Mouse (Mus musculus): ENCODE data around the gene A530064D06Rik. TPM values are rescaled to one million over a fixed set of nuclear protein-coding genes. Genes with fewer than 3 reads are reported as not detected.

The A530064D06Rik gene
- polyA plus RNA-seq, 1 experiment from 2014 or later = not detected

DNA sequence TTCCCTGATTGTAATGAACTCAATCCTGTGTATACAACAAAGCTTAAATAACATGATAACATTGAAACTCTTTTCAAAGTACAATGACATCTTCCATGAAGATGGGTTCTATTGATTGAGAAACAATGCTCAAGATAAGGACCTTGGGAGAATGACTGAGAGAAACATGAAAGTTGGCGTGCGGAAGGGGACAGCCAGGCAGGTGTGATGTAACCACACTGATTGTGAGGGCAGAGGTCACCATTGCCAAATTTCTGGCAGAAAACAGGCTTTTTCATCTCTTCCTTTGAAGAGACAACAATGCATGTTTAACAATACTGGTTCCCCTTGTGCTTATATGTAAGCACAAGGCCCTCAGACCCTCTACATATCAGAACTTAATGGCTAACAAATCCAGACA lies 34.3 kb downstream of the A530064D06Rik start:
- Histone ChIP-seq H3K4me1 (ENCODE audit: control insufficient read depth, insufficient read depth, low read depth, low read length) (no peaks in the 10 kb centered on the region), H3K27ac (ENCODE audit: low read depth, low read length) (no peak overlapping the region), H3K9ac (ENCODE audit: low read depth, low read length) (no peak overlapping the region), H3K27me3 (replicated peaks; ENCODE audit: control insufficient read depth, insufficient read depth, low read length) (no peaks in the 10 kb centered on the region), H3K4me3 (ENCODE audit: low read length) (no peak overlapping the region), H3K36me3 (ENCODE audit: control insufficient read depth, insufficient read depth, low read length) (no peaks in the 10 kb centered on the region), H3K9me3 (ENCODE audit: control insufficient read depth, low read length) (no peaks in the 10 kb centered on the region), H3K4me2 (ENCODE audit: low read length) (no peak overlapping the region)
- WGBS = 88% methylated on average over 2 of the region's 2 CpGs
- no peak for ATAC-seq

DNA sequence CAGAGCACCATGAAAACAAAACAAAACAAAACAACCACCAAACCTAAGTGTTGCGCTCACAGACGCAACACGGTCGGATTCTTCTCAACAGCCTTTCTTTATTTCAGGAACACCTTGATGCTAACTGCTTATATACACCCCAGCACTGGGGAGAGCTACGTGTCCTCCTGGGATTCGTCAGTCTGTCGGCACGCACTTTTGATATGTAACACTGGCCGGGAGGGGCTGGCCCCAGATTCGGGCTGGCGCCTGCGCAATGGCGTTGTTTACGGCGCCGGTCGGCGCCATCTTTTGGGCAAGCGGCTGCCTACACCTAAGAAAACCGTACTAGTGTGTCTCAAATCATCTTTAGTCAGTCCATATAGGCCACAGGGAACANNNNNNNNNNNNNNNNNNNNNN lies 46.6 kb downstream of the A530064D06Rik start:
- H3K4me1 ChIP-seq (ENCODE audit: control insufficient read depth, insufficient read depth, low read depth, low read length) = no peaks in the 10 kb centered on the region
- H3K4me3 ChIP-seq (ENCODE audit: low read length) = no peak overlapping the region
- H3K4me2 ChIP-seq (ENCODE audit: low read length) = no peak overlapping the region
- no peaks in the 10 kb centered on the region for H3K27me3 ChIP-seq (replicated peaks; ENCODE audit: control insufficient read depth, insufficient read depth, low read length)
- H3K9me3 ChIP-seq (ENCODE audit: control insufficient read depth, low read length) = no peaks in the 10 kb centered on the region
- H3K27ac ChIP-seq (ENCODE audit: low read depth, low read length) = no peak overlapping the region
- no peak overlapping the region for H3K9ac ChIP-seq (ENCODE audit: low read depth, low read length)
- WGBS = 95% methylated on average over 20 of the region's 20 CpGs
- no peak for ATAC-seq
- H3K36me3 ChIP-seq (ENCODE audit: control insufficient read depth, insufficient read depth, low read length) = no peaks in the 10 kb centered on the region

DNA sequence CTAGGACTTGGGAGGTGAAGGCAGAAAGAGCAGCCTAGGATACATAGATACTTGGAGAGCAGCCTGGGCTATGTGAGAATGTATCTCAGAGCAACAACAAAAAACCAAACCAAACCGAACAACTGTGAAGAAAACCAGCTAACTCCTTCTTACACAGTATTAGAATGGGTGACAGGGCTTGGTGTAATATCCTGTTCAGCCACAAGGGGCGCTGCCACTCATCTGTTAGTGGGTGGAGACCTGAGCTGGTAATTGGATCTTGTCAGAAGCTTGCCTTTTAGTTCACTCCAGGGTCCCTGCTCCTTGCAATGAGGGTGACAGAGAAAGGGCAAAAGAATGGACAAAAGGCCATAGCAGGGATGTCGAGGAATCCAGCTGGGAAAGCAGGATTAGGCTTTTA lies 47.4 kb downstream of the A530064D06Rik start:
- Histone ChIP-seq H3K27ac (ENCODE audit: low read depth, low read length) (no peak overlapping the region), H3K4me3 (ENCODE audit: low read length) (no peak overlapping the region), H3K27me3 (replicated peaks; ENCODE audit: control insufficient read depth, insufficient read depth, low read length) (no peaks in the 10 kb centered on the region), H3K9ac (ENCODE audit: low read depth, low read length) (no peak overlapping the region), H3K4me1 (ENCODE audit: control insufficient read depth, insufficient read depth, low read depth, low read length) (no peaks in the 10 kb centered on the region), H3K9me3 (ENCODE audit: control insufficient read depth, low read length) (no peaks in the 10 kb centered on the region), H3K4me2 (ENCODE audit: low read length) (no peak overlapping the region), H3K36me3 (ENCODE audit: control insufficient read depth, insufficient read depth, low read length) (no peaks in the 10 kb centered on the region)
- WGBS = 22% methylated on average over 3 of the region's 3 CpGs
- peak; percentile 42; the same call in 1 of the 2 replicates for ATAC-seq

DNA sequence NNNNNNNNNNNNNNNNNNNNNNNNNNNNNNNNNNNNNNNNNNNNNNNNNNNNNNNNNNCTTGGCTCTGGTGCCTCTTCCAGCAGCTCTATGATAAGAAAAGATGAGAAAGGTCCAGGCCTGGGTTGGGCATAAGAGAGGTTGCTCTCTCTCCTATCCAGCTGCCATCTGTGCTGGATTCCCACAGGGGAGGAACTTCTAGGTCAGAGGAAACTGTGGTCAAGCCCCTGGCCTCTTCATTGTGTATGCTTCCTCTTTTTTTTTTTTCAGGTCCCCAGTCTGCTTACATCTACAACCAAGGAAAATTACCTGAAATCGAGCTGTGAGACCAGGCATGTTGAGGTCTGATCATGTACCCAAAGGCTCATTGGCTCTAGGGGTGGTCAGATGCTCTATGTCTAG lies 48.5 kb downstream of the A530064D06Rik start:
- WGBS = 63% methylated on average over 1 of the region's 1 CpGs
- ATAC-seq = no peak
- Histone ChIP-seq H3K4me2 (ENCODE audit: low read length) (no peak overlapping the region), H3K27me3 (replicated peaks; ENCODE audit: control insufficient read depth, insufficient read depth, low read length) (no peaks in the 10 kb centered on the region), H3K9me3 (ENCODE audit: control insufficient read depth, low read length) (no peaks in the 10 kb centered on the region), H3K36me3 (ENCODE audit: control insufficient read depth, insufficient read depth, low read length) (no peaks in the 10 kb centered on the region), H3K27ac (ENCODE audit: low read depth, low read length) (no peak overlapping the region), H3K4me1 (ENCODE audit: control insufficient read depth, insufficient read depth, low read depth, low read length) (no peaks in the 10 kb centered on the region), H3K4me3 (ENCODE audit: low read length) (no peak overlapping the region), H3K9ac (ENCODE audit: low read depth, low read length) (no peak overlapping the region)

DNA sequence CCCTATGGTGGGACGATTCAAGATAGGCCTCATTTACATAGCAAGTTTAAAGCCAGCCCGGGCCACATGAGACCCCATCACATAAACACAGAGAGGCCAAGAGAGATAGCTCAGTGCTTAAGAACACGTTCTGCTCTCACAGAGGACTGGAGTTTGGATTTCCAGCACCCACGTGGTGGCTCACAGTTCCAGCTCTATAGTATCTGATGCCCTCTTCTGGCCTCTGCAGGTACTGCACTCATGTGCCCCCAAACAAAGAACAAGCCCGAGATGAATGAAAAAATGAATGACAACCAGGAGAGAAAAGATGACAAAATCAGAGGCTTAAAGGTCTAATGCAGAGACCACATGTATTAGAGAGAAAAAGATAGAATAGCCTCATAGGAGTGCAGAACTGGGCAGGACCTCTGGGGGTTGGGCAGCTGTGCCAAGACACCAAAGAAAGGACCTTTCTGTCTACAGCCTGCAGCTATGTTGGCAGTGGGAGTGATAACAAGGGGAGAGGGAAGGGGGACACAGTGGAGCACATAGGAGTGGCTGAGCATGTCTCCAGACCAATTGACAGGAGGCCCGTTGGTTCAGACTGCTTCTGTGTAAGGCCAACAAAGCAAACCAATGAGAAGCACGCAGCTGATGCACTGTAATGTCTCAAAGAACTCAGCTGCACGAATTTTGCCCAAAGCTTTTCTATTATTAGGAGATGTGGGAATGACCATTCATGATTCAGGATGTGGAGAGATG lies 56.4 kb downstream of the A530064D06Rik start:
- no peak overlapping the region for H3K27ac ChIP-seq (ENCODE audit: low read depth, low read length)
- H3K4me3 ChIP-seq (ENCODE audit: low read length) = no peak overlapping the region
- H3K36me3 ChIP-seq (ENCODE audit: control insufficient read depth, insufficient read depth, low read length) = no peaks in the 10 kb centered on the region
- H3K9ac ChIP-seq (ENCODE audit: low read depth, low read length) = no peak overlapping the region
- H3K27me3 ChIP-seq (replicated peaks; ENCODE audit: control insufficient read depth, insufficient read depth, low read length) = no peaks in the 10 kb centered on the region
- WGBS = 48% methylated on average over 8 of the region's 8 CpGs
- H3K4me2 ChIP-seq (ENCODE audit: low read length) = no peak overlapping the region
- no peak for ATAC-seq
- H3K9me3 ChIP-seq (ENCODE audit: control insufficient read depth, low read length) = no peaks in the 10 kb centered on the region
- no peaks in the 10 kb centered on the region for H3K4me1 ChIP-seq (ENCODE audit: control insufficient read depth, insufficient read depth, low read depth, low read length)

DNA sequence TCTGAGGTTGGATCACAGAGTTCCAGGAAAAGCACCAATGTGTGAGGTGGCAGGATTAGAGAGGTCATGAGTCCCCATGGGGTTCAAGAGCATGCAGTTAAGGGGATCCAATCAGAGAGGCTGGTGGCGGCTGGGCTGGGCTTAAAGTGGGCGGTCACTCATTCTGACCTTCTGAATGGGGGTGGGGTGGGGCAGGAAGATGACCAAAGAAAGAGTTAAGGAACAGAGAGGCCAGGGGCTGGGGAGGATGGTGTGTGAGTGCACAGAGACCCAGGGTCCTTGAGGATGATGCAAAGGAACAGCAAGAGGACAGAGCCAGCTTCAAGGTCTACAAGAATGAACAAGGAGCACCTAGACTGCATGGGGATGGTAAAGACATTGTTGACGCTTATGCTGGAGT lies 58.6 kb downstream of the A530064D06Rik start:
- Histone ChIP-seq H3K4me3 (ENCODE audit: low read length) (no peak overlapping the region), H3K27ac (ENCODE audit: low read depth, low read length) (no peak overlapping the region), H3K9ac (ENCODE audit: low read depth, low read length) (no peak overlapping the region), H3K4me1 (ENCODE audit: control insufficient read depth, insufficient read depth, low read depth, low read length) (no peaks in the 10 kb centered on the region), H3K36me3 (ENCODE audit: control insufficient read depth, insufficient read depth, low read length) (no peaks in the 10 kb centered on the region), H3K4me2 (ENCODE audit: low read length) (no peak overlapping the region), H3K9me3 (ENCODE audit: control insufficient read depth, low read length) (no peaks in the 10 kb centered on the region), H3K27me3 (replicated peaks; ENCODE audit: control insufficient read depth, insufficient read depth, low read length) (no peaks in the 10 kb centered on the region)
- WGBS = 78% methylated on average over 3 of the region's 3 CpGs
- ATAC-seq = no peak

DNA sequence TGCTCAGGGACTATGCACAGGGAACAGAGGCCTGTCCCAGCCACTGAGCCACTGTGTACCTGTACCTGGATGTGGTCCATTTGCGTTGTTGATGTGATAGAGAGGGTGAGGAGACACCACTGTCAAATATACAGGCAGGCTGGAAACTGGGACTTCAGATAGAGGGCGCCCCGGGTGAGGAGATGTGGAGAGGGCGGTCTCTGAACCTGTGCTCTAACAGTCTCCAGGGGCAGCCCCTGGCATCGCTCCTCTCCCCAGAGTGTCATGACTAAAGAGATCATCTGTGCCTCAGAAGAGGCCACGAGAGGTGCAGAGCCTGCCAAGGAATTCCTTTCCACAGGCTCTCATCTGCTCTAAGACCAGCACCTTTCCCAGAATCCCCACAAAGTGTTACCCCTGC lies 59.2 kb downstream of the A530064D06Rik start:
- no peak for ATAC-seq
- Histone ChIP-seq H3K4me2 (ENCODE audit: low read length) (no peak overlapping the region), H3K4me1 (ENCODE audit: control insufficient read depth, insufficient read depth, low read depth, low read length) (no peaks in the 10 kb centered on the region), H3K27me3 (replicated peaks; ENCODE audit: control insufficient read depth, insufficient read depth, low read length) (no peaks in the 10 kb centered on the region), H3K9ac (ENCODE audit: low read depth, low read length) (no peak overlapping the region), H3K4me3 (ENCODE audit: low read length) (no peak overlapping the region), H3K9me3 (ENCODE audit: control insufficient read depth, low read length) (no peaks in the 10 kb centered on the region), H3K27ac (ENCODE audit: low read depth, low read length) (no peak overlapping the region), H3K36me3 (ENCODE audit: control insufficient read depth, insufficient read depth, low read length) (no peaks in the 10 kb centered on the region)
- 58% methylated on average over 6 of the region's 6 CpGs for WGBS

DNA sequence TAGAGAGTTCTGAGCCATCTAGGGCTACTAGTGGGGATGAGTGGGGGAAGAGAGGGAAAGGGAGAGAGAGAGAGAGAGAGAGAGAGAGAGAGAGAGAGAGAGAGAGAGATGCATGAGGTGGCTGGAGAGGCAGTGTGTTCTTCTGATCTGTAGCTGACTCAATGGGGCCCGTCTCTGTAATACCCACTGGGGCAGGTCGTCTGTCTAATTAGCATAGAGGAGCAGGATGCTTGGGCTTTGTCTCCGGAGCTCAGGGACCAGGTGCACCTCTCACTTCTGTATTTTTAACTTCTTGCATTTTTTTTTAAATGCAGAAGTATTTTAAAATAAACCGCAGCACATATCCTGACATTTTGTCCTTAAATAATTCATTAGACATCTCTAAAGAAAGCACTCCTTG lies 59.7 kb downstream of the A530064D06Rik start:
- H3K4me1 ChIP-seq (ENCODE audit: control insufficient read depth, insufficient read depth, low read depth, low read length) = no peaks in the 10 kb centered on the region
- no peak overlapping the region for H3K27ac ChIP-seq (ENCODE audit: low read depth, low read length)
- no peak for ATAC-seq
- H3K9me3 ChIP-seq (ENCODE audit: control insufficient read depth, low read length) = no peaks in the 10 kb centered on the region
- H3K4me3 ChIP-seq (ENCODE audit: low read length) = no peak overlapping the region
- H3K9ac ChIP-seq (ENCODE audit: low read depth, low read length) = no peak overlapping the region
- H3K27me3 ChIP-seq (replicated peaks; ENCODE audit: control insufficient read depth, insufficient read depth, low read length) = no peaks in the 10 kb centered on the region
- H3K36me3 ChIP-seq (ENCODE audit: control insufficient read depth, insufficient read depth, low read length) = no peaks in the 10 kb centered on the region
- 35% methylated on average over 4 of the region's 4 CpGs for WGBS
- H3K4me2 ChIP-seq (ENCODE audit: low read length) = no peak overlapping the region

DNA sequence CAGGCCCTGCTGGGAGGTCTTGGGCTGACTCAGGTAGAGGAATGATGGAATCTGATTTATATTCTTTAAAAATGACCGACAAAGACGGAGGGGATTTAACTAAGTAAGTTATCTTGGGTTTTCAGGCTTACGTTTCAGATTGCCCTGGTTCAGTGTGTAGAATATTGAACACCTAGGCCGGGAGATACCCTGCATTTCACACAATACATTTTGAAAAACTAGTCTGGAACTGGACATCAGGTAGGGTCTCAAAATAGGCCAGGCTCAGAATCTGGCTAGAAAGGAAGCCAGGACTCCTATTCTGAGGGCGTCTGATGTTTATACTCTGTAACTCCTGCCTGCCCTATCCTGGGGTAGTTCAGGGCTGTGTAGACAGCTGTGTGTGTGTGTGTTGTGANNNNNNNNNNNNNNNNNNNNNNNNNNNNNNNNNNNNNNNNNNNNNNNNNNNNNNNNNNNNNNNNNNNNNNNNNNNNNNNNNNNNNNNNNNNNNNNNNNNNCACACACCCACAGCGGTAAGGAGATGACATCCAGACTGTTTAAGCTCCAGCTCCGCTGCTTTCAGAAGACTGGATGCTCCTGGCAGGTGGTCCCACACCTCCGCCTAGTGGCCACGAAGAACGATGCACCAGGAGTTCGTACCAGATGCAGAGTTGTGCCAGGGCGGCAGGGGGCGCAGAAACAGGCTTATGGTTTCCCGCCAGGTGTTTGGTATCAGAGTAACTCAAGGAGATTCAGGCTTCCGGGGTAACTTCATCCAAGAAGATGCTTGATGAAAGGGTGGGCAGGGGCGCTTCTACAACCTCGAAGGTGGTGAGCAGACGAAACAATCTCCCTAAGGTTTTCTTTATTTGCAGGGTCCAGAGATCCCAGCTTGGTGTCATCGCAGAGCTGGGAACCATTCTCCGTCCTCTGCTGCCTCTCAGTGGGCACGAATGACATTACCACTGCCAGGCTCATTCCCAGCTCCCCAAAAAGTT lies 66.3 kb downstream of the A530064D06Rik start:
- Histone ChIP-seq H3K36me3 (ENCODE audit: control insufficient read depth, insufficient read depth, low read length) (no peaks in the 10 kb centered on the region), H3K9me3 (ENCODE audit: control insufficient read depth, low read length) (no peaks in the 10 kb centered on the region), H3K4me1 (ENCODE audit: control insufficient read depth, insufficient read depth, low read depth, low read length) (peaks cover 25% of the 10 kb centered on the region), H3K27ac (ENCODE audit: low read depth, low read length) (no peak overlapping the region), H3K4me3 (ENCODE audit: low read length) (peak overlapping the region; percentile 27), H3K4me2 (ENCODE audit: low read length) (peak overlapping the region; percentile 48), H3K9ac (ENCODE audit: low read depth, low read length) (no peak overlapping the region), H3K27me3 (replicated peaks; ENCODE audit: control insufficient read depth, insufficient read depth, low read length) (peaks cover 33% of the 10 kb centered on the region)
- WGBS = 14% methylated on average over 20 of the region's 21 CpGs
- ATAC-seq = peak; percentile 84

Data from hindbrain, embryonic 16.5 days (tissue).